Mouse (Mus musculus): ENCODE results near the gene Lsamp. TPM values are rescaled to one million over a fixed set of nuclear protein-coding genes. Genes with fewer than 3 reads are reported as not detected.
A peak's percentile ranks its signal among the peaks of the same experiment; 100 is the strongest.

The Lsamp gene
- polyA plus RNA-seq, 1 experiment: 0.04 TPM

GRCm38 (mm10) chr16:42190114-42191045 is 2206.2 kb downstream of the Lsamp start:
- H3K36me3 ChIP-seq (ENCODE audit: control insufficient read depth, insufficient read depth, low read length): no peaks in the 10 kb centered on the region
- TF ChIP-seq POLR2A (IDR thresholded peaks at IDR 0.05; ENCODE audit: low read depth, low read length) (no peak), CTCF (IDR thresholded peaks at IDR 0.05; ENCODE audit: extremely low read depth, insufficient read depth, insufficient read length, insufficient replicate concordance) (peak; percentile 82)
- 2% methylated on average over 44 of the region's 44 CpGs for WGBS
- no peaks in the 10 kb centered on the region; the same call in none of the 2 replicates for H3K4me1 ChIP-seq (ENCODE audit: control insufficient read depth, insufficient read depth, insufficient read length)
- no peaks in the 10 kb centered on the region for H3K27me3 ChIP-seq (ENCODE audit: control insufficient read depth, insufficient read depth, low read length)
- 0 out of 2 replicates have a peak overlapping the region, but pooled peaks have one; percentile 16 for H3K27ac ChIP-seq (ENCODE audit: insufficient read depth, low read length)
- peak overlapping the region; percentile 71 for H3K4me3 ChIP-seq (ENCODE audit: extremely low read depth, insufficient read depth, insufficient read length)
- peak; percentile 48 to 74 for DNase-seq (ENCODE audit: low read depth in 1 of 2, low spot score in 2 of 2)
